Mouse (Mus musculus) bone marrow, adult 2 months (tissue): ENCODE results near the gene Tnni3k.

Experiments used
- CTCF ChIP-seq: fragments of 200-500 bp; IDR thresholded peaks from 2 replicates; pipeline ENCODE4 v1.5.1; 2011; ENCODE audit warnings: low read length, control low read depth; ENCODE audit not compliant: control insufficient read depth, insufficient read depth
- POLR2A ChIP-seq: fragments of 200-500 bp; IDR thresholded peaks from 2 replicates; pipeline ENCODE4 v1.6.1; 2011; ENCODE audit warnings: low read depth, mild to moderate bottlenecking, control low read depth, low read length, borderline replicate concordance; ENCODE audit not compliant: control insufficient read depth

GRCm38 (mm10) chr3:154881428-154881986 lies 173.7 kb downstream of the Tnni3k start:
- no peak for TF ChIP-seq POLR2A
- no peak for TF ChIP-seq CTCF
